Mouse (Mus musculus) ES-E14 (cell line): ENCODE results near the gene Ap2b1. TPM values are rescaled to one million over a fixed set of nuclear protein-coding genes. Genes with fewer than 3 reads are reported as not detected.
"Not testable (repeated sequence)": the region's sequence is repeated elsewhere in the genome, so short reads cannot be mapped to it uniquely, and the experiment has no call there.

Experiments
- DNase-seq: peaks from one replicate; pipeline ENCODE4 v3.0.0-alpha.2; 2013; ENCODE audit warnings: low read depth, low spot score
- H3K27ac ChIP-seq: 2 replicates; pipeline ENCODE4 v1.5.1; 2012; ENCODE audit warnings: low read depth, mild to moderate bottlenecking, low read length, moderate library complexity, mixed read lengths; ENCODE audit not compliant: poor library complexity, insufficient read depth, severe bottlenecking
- H3K36me3 ChIP-seq: 2 replicates; pipeline ENCODE4 v1.6.1; 2012; ENCODE audit warnings: mild to moderate bottlenecking, low read length, moderate library complexity, mixed read lengths; ENCODE audit not compliant: control insufficient read depth, poor library complexity, insufficient read depth, severe bottlenecking
- H3K4me1 ChIP-seq, 2 experiments: fragments of 150-350 bp in 1 of 2; sonication (generic) in 1 of 2; 2 replicates each; pipeline ENCODE4 v1.6.1; 2012; ENCODE audit warnings: low read length in 2 of 2, mild to moderate bottlenecking in 1 of 2, mixed read lengths in 1 of 2; ENCODE audit not compliant: control insufficient read depth in 2 of 2, insufficient read depth in 2 of 2, poor library complexity in 1 of 2
- H3K4me3 ChIP-seq, 2 experiments: fragments of 150-350 bp in 1 of 2; sonication (generic) in 1 of 2; 2 replicates each; pipeline ENCODE4 v1.5.1; 2012; ENCODE audit warnings: low read length in 2 of 2, low read depth in 1 of 2, mild to moderate bottlenecking in 1 of 2, mixed read lengths in 1 of 2; ENCODE audit not compliant: insufficient read depth in 1 of 2, poor library complexity in 1 of 2, severe bottlenecking in 1 of 2
- H3K9ac ChIP-seq: 2 replicates; pipeline ENCODE4 v1.6.1; 2012; ENCODE audit warnings: low read depth, mild to moderate bottlenecking, low read length, mixed read lengths; ENCODE audit not compliant: poor library complexity, insufficient read depth, severe bottlenecking
- H3K9me3 ChIP-seq: fragments of 150-350 bp; sonication (generic); 2 replicates; pipeline ENCODE4 v1.6.1; 2012; ENCODE audit warnings: low read depth, mild to moderate bottlenecking, low read length; ENCODE audit not compliant: control insufficient read depth, insufficient read depth
- CHD2 ChIP-seq: IDR thresholded peaks from 2 replicates; pipeline ENCODE4 v1.6.1; 2014; ENCODE audit warnings: mild to moderate bottlenecking, low read depth, low read length, inconsistent platforms
- HCFC1 ChIP-seq: IDR thresholded peaks from 2 replicates; pipeline ENCODE4 v1.6.1; 2012; ENCODE audit warnings: low read length, inconsistent platforms, borderline replicate concordance; ENCODE audit not compliant: insufficient read depth
- MAFK ChIP-seq: IDR thresholded peaks from 2 replicates; pipeline ENCODE4 v1.6.1; 2014; ENCODE audit warnings: mild to moderate bottlenecking, low read depth, low read length, inconsistent platforms; ENCODE audit not compliant: insufficient read depth
- ZC3H11A ChIP-seq: IDR thresholded peaks from 2 replicates; pipeline ENCODE4 v1.6.1; 2012; ENCODE audit warnings: low read depth, mild to moderate bottlenecking, inconsistent platforms, low read length, borderline replicate concordance
- ZNF384 ChIP-seq: IDR thresholded peaks from 2 replicates; pipeline ENCODE4 v1.6.1; 2012; ENCODE audit warnings: low read depth, low read length, inconsistent platforms
- in situ Hi-C, 2 experiments: fragments of 600-800 bp; cut with MboI; formaldehyde crosslinking; loops; one replicate each; pipeline ENCODE4 v1.15.1; 2025; ENCODE audit warnings: low sequenced_read_pairs in 2 of 2, inconsistent platforms in 1 of 2; ENCODE audit not compliant: unreplicated experiment in 2 of 2
- total RNA-seq: library from RNA; depleted of rRNA; stranded (reverse); fragments of 300-350 nt; gene quantifications from 2 replicates; pipeline ENCODE4 v1.2.3, GENCODE M21; 2012; rRNA removed

Ap2b1 gene
- 49.0 and 58.5 TPM in 2 replicates for total RNA-seq

DNA sequence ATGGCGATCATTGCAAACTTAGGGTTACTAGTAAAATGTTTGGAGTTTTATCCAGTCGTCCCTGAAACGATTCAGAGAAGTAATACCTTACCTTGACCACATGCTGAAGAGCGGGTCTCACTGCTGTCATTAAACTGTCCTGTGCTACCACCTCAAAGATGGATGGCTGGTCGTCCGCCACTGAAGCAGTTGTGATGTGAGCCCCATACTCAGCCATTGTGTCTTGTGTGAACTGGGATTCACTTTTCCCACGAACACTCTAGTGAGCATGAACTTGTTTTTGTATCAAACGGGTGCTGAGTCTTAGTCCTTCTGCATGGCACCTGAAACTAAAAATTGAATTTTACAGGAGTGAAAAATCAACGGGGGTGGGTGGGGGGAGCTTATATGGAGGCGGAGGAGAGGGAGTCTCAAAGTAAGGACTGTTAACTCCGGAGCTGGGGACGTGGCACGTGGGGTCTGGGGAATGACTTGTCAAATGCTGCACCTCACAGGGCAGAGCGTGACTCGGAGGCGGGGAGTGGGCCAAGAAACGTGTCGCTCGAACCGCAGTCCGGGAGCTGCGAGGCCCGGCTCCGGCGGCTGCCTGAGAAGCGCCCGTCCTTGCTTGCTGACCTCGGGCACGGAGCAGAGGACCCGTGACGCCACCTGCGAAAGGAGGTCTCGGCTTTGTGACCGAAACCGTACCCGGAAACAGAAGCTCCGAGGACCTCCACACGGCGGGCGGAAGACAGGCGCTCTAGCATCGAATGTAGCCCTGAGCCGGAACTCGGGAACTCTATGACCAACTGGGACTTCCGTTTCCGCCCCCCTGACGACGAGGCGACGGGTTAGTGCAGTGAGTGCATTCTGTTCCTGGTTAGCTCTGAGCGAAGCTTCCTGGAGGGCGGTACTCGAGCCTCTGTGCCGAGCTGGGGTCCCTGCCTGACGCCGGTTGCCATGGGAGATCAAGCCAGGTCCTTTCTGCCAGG, at the start of gene Ap2b1:
Gene Ap2b1 (plus strand): TSS at position 800 of the 971 bp plus-strand sequence.
- Histone ChIP-seq H3K9me3 (no peaks in the 10 kb centered on the region), H3K36me3 (peaks cover 13% of the 10 kb centered on the region), H3K4me1 (no peaks in the 10 kb centered on the region; a peak in 1 of 4 replicates), H3K9ac (peak within 1 kb of the TSS; percentile 94), H3K4me3 (peak within 1 kb of the TSS; percentile 93 to 95), H3K27ac (peak within 1 kb of the TSS; percentile 90)
- peak; percentile 83 for DNase-seq
- TF ChIP-seq MAFK (no peak), HCFC1 (peak; percentile 81)
- in situ Hi-C loops = no loop called here

DNA sequence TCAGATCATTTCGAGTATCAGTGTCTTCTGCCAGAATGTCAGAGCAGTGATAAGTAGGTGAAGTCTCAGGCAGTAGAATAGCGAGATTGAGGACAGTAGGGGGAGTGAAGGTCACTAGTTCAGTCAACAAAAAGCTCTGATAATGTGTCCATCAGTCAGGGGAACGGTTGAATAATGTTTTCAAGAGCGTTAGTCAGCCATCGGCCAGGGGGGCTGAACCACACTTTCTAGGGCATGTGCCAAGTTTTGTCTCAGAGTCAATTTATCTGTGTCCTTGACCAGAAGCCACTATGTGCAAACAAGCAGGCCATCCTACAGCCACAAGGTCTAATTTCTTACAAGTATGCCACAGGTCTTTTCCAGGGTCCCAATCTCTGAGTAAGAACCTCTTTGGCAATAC, 41.6 kb upstream of the Ap2b1 start:
- H3K27ac ChIP-seq, in situ Hi-C loops, H3K36me3 ChIP-seq, H3K4me1 ChIP-seq, H3K9me3 ChIP-seq, H3K9ac ChIP-seq, H3K4me3 ChIP-seq, DNase-seq: not testable (repeated sequence)

GRCm38 (mm10) chr11:83262673-83263072, 36.2 kb upstream of the Ap2b1 start:
- TF ChIP-seq HCFC1 = no peak
- no peak for TF ChIP-seq ZNF384
- no peak for TF ChIP-seq MAFK
- Histone ChIP-seq H3K27ac (no peak overlapping the region), H3K9me3 (no peaks in the 10 kb centered on the region), H3K4me1 (no peaks in the 10 kb centered on the region), H3K4me3 (no peak overlapping the region), H3K9ac (no peak overlapping the region), H3K36me3 (no peaks in the 10 kb centered on the region)
- in situ Hi-C loops = no loop called here
- DNase-seq = no peak

DNA sequence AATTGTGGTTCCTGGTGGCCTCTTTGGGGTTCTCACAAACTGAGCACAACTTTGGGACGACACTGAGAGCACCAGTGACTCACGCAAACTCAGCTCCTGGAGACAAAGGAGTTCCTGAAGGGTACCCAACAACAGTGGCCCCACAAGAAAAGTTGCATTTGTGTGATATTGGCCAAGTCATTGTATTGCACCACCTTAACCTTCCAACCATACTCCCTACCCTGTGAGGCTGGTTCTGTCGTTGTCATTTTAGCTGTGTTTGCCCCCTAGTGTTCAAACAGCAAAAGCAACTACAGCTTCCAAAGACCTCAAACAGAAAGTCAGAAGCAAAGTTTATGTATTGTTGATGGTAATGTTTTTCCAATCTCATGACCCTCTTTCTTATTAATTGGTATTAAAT, 35.7 kb upstream of the Ap2b1 start:
- in situ Hi-C loops = no loop called here
- TF ChIP-seq CHD2 (no peak), ZC3H11A (no peak), HCFC1 (no peak), MAFK (no peak), ZNF384 (no peak)
- Histone ChIP-seq H3K9me3 (no peaks in the 10 kb centered on the region), H3K36me3 (no peaks in the 10 kb centered on the region), H3K9ac (no peak overlapping the region), H3K27ac (no peak overlapping the region), H3K4me1 (no peaks in the 10 kb centered on the region), H3K4me3 (no peak overlapping the region)
- DNase-seq = no peak

DNA sequence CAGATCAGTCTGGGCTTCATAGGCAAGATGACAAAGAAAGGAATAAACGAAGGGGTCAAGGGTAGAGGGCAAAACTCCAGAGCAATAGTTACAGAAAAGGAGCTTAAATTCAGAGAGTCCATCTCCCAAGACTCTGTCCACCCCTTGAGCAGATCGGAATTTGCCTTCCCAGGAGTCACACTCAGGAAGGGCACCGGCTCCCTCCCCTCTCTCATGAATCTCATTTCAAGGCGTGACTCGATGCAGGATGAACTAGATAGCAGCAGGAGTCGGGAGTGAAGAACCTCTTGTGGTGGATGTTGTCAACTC, 28.0 kb upstream of the Ap2b1 start:
- TF ChIP-seq ZC3H11A = no peak
- TF ChIP-seq CHD2 = no peak
- no peak; the same call in 1 of the 2 replicates for TF ChIP-seq HCFC1
- TF ChIP-seq MAFK = no peak
- TF ChIP-seq ZNF384 = no peak
- no peaks in the 10 kb centered on the region for H3K36me3 ChIP-seq
- H3K9me3 ChIP-seq = no peaks in the 10 kb centered on the region
- peak overlapping the region; percentile 69 to 70 for H3K4me3 ChIP-seq
- no peaks in the 10 kb centered on the region for H3K4me1 ChIP-seq
- DNase-seq = peak; percentile 36
- H3K9ac ChIP-seq = peak overlapping the region; percentile 69
- no peak overlapping the region for H3K27ac ChIP-seq
- in situ Hi-C loops = no loop called here
